Mouse (Mus musculus): ENCODE measurements around the gene Cnih1.
A peak's percentile ranks its signal among the peaks of the same experiment; 100 is the strongest.
"Not testable (repeated sequence)": the region's sequence is repeated elsewhere in the genome, so short reads cannot be mapped to it uniquely, and the experiment has no call there.

The Cnih1 gene

GRCm38 (mm10) chr14:46787787-46788504, at the start of gene Cnih1:
Gene Cnih1 (minus strand): TSS chr14:46788411.
- peak; percentile 77 for DNase-seq (ENCODE audit: low read depth, low spot score)

- DNase-seq (ENCODE audit: low read depth, low spot score) = no peak
Observed at GRCm38 (mm10) chr14:46832354-46833272, 44.4 kb upstream of the Cnih1 start.

- peak; percentile 87 for DNase-seq (ENCODE audit: low read depth, low spot score)
Observed at GRCm38 (mm10) chr14:46831837-46832333, 43.7 kb upstream of the Cnih1 start, which contains the start of gene Cgrrf1. Gene Cgrrf1 (plus strand): TSS chr14:46832125.

GRCm38 (mm10) chr14:46831295-46831694, 43.1 kb upstream of the Cnih1 start:
- no peak for DNase-seq (ENCODE audit: low read depth, low spot score)

GRCm38 (mm10) chr14:46827430-46827829, 39.2 kb upstream of the Cnih1 start:
- DNase-seq (ENCODE audit: low read depth, low spot score) = no peak

- no peak for DNase-seq (ENCODE audit: low read depth, low spot score)
Observed at GRCm38 (mm10) chr14:46823996-46824395, 35.8 kb upstream of the Cnih1 start.

GRCm38 (mm10) chr14:46821873-46822716, 33.9 kb upstream of the Cnih1 start, which contains the start of gene Gmfb:
Gene Gmfb (minus strand): TSS chr14:46822242.
- DNase-seq (ENCODE audit: low read depth, low spot score) = peak; percentile 91

GRCm38 (mm10) chr14:46821271-46821872, 33.2 kb upstream of the Cnih1 start:
- no peak for DNase-seq (ENCODE audit: low read depth, low spot score)

GRCm38 (mm10) chr14:46819961-46820360, 31.8 kb upstream of the Cnih1 start:
- not testable (repeated sequence) for DNase-seq (ENCODE audit: low read depth, low spot score)

- DNase-seq (ENCODE audit: low read depth, low spot score) = no peak
Observed at GRCm38 (mm10) chr14:46818743-46819142, 30.5 kb upstream of the Cnih1 start.

GRCm38 (mm10) chr14:46816916-46817622, 28.9 kb upstream of the Cnih1 start:
- DNase-seq (ENCODE audit: low read depth, low spot score) = no peak

GRCm38 (mm10) chr14:46815640-46816039, 27.4 kb upstream of the Cnih1 start:
- no peak for DNase-seq (ENCODE audit: low read depth, low spot score)

- DNase-seq (ENCODE audit: low read depth, low spot score) = no peak
Observed at GRCm38 (mm10) chr14:46807927-46808326, 19.7 kb upstream of the Cnih1 start.

GRCm38 (mm10) chr14:46806186-46806585, 18.0 kb upstream of the Cnih1 start:
- no peak for DNase-seq (ENCODE audit: low read depth, low spot score)

GRCm38 (mm10) chr14:46803791-46804190, 15.6 kb upstream of the Cnih1 start:
- no peak for DNase-seq (ENCODE audit: low read depth, low spot score)

- no peak for DNase-seq (ENCODE audit: low read depth, low spot score)
Observed at GRCm38 (mm10) chr14:46803259-46803658, 15.0 kb upstream of the Cnih1 start.

- DNase-seq (ENCODE audit: low read depth, low spot score) = no peak
Observed at GRCm38 (mm10) chr14:46800684-46801345, 12.6 kb upstream of the Cnih1 start.

GRCm38 (mm10) chr14:46794157-46794556, 5.9 kb upstream of the Cnih1 start:
- no peak for DNase-seq (ENCODE audit: low read depth, low spot score)

- no peak for DNase-seq (ENCODE audit: low read depth, low spot score)
Observed at GRCm38 (mm10) chr14:46790723-46791122, 2.5 kb upstream of the Cnih1 start.

- no peak for DNase-seq (ENCODE audit: low read depth, low spot score)
Observed at GRCm38 (mm10) chr14:46790303-46790702, 2.1 kb upstream of the Cnih1 start.

Data from telencephalon, adult 2 months (tissue).